Mouse (Mus musculus) spleen, adult 2 months (tissue): ENCODE results near the gene Scml4.

Experiments
- CTCF ChIP-seq: fragments of 200-500 bp; IDR thresholded peaks from 2 replicates; pipeline ENCODE4 v1.5.1; 2011; ENCODE audit warnings: mild to moderate bottlenecking, inconsistent platforms; ENCODE audit not compliant: insufficient read depth, insufficient read length, insufficient replicate concordance; ENCODE audit errors: extremely low read depth
- POLR2A ChIP-seq: fragments of 200-500 bp; IDR thresholded peaks from 2 replicates; pipeline ENCODE4 v1.6.1; 2011; ENCODE audit warnings: low read depth, low read length, inconsistent platforms

- TF ChIP-seq CTCF = no peak
- TF ChIP-seq POLR2A = no peak
Observed at GRCm38 (mm10) chr10:42913196-42913595, 53.0 kb downstream of the Scml4 start.
